Mouse (Mus musculus): ENCODE data around the gene Tceal9. TPM values are rescaled to one million over a fixed set of nuclear protein-coding genes. Genes with fewer than 3 reads are reported as not detected.
A peak's percentile ranks its signal among the peaks of the same experiment; 100 is the strongest.
"Not testable (repeated sequence)": the region's sequence is repeated elsewhere in the genome, so short reads cannot be mapped to it uniquely, and the experiment has no call there.

Gene Tceal9
- 100 to 1,000 TPM; 252 to 337 TPM for total RNA-seq (2021)
- polyA plus RNA-seq (2012; rRNA removed): 4.4 and 7.1 TPM in 2 replicates
- long read RNA-seq, transcript Tceal9-201 (3 exons, 1,019 nt): major isoform, 197 of 203 reads
- long read RNA-seq, partial matches to known transcripts: 2 of 203 reads
- long read RNA-seq, other reads (novel, unspliced or antisense): 4 of 203 reads

DNA sequence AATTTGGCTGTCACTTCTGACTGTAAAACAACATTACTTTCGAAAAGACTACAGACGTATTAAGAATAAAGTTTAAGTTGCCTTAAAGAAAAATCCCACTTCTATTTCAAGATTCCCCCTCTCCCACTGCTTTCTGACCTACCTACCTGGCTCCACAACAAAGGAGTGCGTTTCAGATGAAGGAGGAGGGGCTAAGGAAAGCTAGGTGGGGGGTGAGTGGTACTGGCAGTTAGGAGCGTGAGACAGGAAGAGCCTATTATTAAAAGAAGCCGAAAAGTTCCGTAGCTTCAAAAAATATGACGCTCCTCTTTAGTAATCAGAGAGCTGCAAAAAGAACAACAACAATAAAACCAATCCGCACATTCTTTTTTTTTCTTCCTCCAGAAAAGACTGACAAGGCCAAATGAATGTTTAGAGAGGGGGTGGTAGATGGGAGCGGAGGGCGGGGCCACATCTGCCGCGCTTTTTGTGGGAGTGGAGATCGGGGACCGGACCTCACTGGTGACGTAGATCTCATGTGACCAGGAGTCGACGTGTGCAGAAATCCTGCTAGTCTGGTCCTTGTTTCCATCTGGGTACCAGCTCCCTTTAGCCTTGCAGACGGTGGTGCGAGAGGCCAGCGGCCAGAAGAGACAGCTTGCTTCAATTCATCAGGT, at the start of gene Tceal9:
Gene Tceal9 (plus strand): TSS at position 506 of the 656 bp plus-strand sequence.
- peak; percentile 87 for DNase-seq

DNA sequence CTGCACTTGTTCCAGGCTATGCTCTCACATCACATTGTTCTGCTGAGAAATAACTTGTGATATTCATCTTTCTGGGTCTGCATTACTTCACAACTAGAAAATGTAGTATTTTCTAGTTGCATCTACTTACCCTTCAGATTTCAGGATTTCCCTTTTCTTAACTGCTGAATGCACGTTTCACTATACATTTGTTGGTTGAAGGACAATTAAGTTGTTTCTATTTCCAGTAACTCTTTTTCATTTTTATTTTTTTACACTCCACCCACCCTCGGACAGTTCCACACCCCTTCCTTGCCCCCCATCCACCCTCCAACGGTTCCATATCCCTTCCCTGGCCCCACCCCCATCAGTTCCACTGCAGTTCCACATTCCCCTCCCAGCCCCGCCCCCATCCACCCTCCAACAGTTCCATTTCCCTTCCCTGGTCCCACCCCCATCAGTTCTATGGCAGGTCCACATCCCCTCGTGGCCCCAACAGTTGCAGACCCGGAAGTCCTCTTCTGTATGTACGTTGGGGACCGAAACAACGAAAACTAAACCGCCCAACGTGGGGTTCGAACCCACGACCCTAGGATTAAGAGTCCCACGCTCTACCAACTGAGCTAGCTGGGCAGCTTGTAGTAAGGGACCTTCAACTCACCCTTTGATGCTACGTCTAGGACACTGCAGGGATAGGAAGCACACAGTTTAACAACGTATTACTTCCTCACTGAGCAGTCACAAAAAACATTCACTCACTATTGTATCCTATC, 49.5 kb upstream of the Tceal9 start:
- DNase-seq: no peak

DNA sequence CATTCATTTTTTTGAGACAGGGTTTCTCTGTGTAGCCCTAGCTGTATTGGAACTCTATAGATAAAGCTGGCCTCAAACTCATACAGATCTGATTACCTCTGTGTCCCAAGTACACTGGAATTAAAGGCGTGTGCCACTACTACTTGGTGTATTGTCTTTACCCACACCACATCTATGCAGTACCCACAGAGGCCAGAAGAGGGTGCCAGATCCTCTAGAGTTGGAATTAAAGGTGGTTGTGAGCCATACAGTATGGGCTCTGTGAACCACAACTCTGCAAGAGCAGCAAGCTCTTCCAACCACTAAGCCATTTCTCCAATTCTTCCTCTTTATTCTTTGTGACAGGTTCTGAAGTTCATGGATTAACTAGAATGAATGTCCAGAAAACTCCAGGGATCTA, 48.0 kb upstream of the Tceal9 start:
- peak; percentile 25 for DNase-seq

DNA sequence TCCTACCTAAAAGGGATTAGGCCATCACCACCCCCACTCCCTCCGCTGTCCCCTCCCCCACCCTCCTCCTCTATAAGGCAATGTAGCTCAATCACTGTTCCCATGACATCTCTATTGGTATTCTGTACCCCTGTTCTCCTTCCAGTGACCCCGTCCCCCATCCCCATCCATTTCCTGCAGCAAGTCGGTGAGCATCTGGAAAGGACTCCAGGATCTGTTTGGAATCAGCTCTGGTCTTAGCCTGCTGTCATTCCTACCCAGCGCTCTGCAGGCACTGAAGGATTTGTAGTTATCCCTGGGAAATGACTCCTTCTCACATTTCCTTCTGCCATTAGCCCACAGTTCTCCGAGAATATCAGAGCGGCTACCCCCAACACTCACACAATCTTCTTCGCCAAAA, 41.6 kb upstream of the Tceal9 start:
- DNase-seq: no peak

GRCm38 (mm10) chrX:136203664-136204066, 41.2 kb upstream of the Tceal9 start, which contains the start of gene Tceal5:
Tceal5 (minus strand) TSS chrX:136203876.
- DNase-seq: no peak

- no peak for DNase-seq
These were observed 40.5 kb upstream of the Tceal9 start for GRCm38 (mm10) chrX:136204406-136204805.

DNA sequence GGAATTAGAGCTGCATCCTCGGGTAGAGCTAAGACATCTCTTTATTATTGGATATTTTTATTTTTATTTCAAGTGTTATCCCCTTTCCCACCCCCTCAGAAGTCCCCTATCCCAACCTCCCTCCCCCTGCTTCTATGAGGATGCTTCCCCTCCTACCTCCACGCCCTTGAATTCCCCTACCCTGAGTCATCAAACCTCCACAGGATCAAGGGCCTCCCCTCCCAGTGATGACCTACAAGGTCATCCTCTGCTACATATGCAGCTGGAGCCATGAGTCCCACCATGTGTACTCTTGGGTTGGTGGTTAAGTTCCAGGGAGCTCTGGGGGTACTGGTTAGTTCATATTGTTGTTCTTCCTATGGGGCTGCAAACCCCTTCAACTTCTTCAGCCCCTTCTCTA, 31.5 kb upstream of the Tceal9 start:
- no peak for DNase-seq

- DNase-seq: not testable (repeated sequence)
These were observed 29.9 kb upstream of the Tceal9 start, which contains the start of the genes Tceal7 and Bex1 for GRCm38 (mm10) chrX:136214729-136215677. Tceal7 (plus strand) TSS chrX:136214779. Bex1 (minus strand) TSS chrX:136215513.

DNA sequence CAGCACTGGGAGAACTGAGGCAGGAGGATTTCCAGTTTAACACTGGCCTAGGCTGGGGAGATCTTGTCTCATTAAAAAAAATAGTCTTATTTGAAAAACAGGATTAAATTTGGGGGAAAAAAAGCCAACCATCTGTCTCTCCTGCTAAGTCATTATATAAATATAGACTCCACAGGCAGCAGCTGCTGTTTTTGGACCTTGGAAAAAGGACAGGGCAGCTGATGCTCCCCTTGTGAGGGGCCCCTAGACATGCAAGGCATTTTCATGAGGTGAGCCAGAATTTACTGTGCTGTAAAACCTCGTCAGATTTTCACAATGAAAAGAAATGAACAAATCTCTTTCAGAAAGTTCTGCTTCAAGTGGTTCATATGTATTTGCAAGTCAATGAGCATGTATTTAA, 28.6 kb upstream of the Tceal9 start:
- no peak for DNase-seq

DNA sequence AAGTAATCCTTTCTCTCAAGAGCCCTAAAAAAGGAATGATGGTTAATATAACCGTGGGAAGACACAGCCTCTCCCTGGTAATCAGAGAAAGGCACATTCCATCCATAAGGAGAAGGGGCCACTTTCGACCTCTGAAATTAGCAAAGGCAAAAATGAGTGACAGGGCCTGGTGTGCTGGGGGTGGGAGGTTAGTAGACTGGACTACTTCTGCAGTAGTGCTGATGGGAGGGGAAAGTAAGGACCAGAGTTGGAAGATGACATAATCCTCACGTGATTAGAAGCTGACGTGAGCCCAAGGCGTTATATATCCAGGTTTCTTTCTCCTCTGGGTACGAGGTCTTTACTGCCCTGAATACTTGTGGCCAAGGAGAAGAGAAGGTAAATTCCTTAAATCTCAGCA, 21.2 kb upstream of the Tceal9 start:
- no peak for DNase-seq

DNA sequence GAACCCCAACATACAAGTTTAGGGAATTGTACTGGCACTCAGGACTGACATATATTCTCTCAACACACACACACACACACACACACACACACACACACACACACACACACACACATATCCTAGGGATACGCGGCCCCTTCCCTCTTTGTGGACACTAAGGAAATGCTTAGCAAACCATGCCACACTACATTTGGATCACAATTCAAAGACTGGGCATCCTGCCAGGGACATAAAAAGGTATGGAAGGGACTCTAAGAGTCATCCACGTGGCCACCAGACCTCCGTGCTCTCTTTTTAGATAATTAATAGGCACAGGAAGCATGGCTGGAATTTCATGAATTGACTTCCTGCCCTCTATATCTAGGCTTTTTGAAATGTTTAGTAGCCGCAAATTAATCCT, 17.1 kb upstream of the Tceal9 start:
- DNase-seq: peak; percentile 14

GRCm38 (mm10) chrX:136238118-136238517, 6.8 kb upstream of the Tceal9 start:
- no peak for DNase-seq

DNA sequence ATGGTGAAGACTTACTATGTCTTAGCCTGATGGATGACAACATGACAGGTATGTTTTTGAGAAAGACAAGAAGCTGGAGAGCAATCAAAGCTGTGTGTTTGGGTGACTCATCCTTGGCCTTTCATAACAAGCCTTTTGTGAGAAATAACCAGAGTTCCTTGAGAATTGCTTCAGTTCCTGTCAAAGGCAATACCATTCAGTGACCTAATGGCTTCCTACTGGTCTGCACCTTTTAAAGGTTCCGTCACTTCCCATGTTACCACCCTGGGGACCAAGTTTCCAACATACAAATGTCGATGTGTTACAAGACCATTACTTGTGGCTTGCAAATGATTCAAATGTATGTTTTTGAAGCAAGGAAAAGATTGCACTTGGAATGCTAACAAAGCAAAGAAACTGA, 1.7 kb upstream of the Tceal9 start:
- DNase-seq: peak; percentile 7

- peak; percentile 36 for DNase-seq
These were observed 717 bp downstream of the Tceal9 start for GRCm38 (mm10) chrX:136245521-136246071.

DNA sequence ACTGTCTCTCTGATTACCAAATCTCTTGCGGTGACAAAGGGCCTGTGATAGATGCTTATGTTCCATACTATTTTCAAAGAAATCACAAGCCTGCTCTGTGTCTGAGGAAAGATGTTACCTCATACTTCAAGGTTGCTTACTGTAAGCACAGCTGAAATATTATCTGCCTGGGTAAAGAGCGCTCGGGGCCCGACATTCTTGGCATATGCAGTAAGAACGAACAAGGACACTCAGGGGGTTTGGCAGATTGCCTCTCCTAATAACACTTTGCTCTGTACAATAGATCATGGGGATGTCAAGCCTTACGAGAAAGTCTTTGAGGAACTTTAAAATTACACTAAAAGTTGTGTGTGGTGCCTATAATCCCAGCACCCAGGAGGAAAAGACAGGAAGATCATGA, 3.9 kb downstream of the Tceal9 start:
- peak; percentile 78 for DNase-seq

GRCm38 (mm10) chrX:136249671-136250070, 4.8 kb downstream of the Tceal9 start:
- DNase-seq: no peak

DNA sequence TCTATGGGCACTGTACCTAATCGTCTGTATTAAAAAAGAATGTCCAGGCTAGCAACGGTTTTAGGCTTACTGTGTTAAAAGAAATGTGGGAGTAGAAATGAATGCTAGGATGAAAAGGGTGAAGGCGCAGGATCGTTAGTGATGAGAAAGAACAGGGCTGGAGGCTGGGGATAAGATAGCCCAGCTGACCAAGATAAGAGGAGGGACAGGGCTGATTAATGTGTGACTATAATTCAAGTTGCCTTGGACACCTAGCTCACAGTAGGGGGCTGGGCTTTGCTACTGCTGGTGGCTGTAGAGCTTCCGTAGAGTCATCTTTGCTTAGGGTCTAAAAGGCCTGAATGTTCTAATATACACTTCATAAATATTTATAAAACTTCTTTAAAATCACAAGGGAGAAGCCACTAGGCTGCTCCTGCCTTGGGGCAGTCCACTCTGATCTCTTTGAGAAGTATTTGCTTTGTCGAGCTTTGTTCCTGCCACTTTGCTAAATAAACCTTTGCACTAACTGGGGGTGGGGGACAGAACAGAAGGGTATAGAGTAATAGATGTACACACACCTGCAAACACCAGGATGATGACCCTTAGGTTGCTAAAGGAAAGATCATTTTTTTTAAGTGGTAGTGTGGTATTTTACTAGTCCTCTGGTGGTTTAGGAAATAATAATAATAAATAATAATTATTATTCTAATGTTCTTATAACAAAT, 7.3 kb downstream of the Tceal9 start:
- peak; percentile 20 for DNase-seq

DNA sequence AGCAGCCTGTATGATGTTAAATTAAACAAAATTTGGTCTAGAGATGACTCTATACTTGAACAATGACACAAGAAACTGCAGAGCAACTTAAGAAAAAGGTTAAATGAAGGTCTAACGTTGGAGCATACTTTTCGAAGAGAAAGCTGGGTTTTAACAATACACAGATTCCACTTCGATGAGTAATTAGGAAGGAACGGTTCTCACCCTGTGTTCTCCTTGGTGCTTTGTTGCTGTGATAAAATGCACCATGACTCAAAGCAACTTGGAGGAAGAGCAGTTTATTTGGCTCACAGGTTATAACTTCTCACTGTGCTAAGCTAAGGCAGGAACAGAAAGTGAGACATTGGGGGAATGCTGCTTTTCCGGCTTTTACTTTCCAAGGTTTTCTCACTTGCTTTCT, 22.8 kb downstream of the Tceal9 start:
- DNase-seq: no peak

DNA sequence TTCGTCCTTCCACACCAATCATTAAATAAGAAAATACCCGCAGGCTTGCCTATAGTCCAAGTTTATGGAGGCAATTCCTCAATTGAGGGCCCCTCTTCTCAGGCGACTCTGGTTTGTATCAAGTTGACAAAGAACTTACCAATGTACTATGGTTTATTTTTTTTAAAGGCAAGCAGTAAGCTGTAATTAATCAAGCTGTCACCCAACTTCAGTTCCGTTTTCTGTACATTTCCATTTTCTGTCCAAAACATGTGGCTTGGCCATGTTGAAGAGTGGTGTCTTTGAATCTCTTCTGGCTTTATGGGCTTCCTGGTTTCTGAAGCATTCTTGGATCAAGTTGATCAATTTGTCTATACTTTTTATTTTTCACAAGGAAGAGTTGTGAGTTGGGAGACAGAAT, 23.3 kb downstream of the Tceal9 start:
- DNase-seq: no peak

- peak; percentile 75 for DNase-seq
These were observed 25.0 kb downstream of the Tceal9 start, which contains the start of gene Bex3 for GRCm38 (mm10) chrX:136269743-136270392. Bex3 (plus strand) TSS chrX:136270253.
